Mouse (Mus musculus) hindbrain, embryonic 16.5 days (tissue): ENCODE measurements at regions not wholly inside any gene's neighbourhood (a gene's known extent, or its start where the extent isn't known, plus 50 kb on each side); places are given as distances from the start of the nearest gene placed in this dataset. TPM values are rescaled to one million over a fixed set of nuclear protein-coding genes. Genes with fewer than 3 reads are reported as not detected.

ENCODE experiments used
- microRNA-seq: library from miRNA; unstranded; fragments of <30 nt; microRNA quantifications from one replicate; pipeline ENCODE4, GENCODE M21; 2017

Small RNAs in the stretch of these regions (microRNA-seq; reads per million reads assigned to microRNA genes)
- gene Gm22194 = not detected
